Comparison of ENCODE assay signal across 12 mouse cellular contexts in the genomic region with DNA sequence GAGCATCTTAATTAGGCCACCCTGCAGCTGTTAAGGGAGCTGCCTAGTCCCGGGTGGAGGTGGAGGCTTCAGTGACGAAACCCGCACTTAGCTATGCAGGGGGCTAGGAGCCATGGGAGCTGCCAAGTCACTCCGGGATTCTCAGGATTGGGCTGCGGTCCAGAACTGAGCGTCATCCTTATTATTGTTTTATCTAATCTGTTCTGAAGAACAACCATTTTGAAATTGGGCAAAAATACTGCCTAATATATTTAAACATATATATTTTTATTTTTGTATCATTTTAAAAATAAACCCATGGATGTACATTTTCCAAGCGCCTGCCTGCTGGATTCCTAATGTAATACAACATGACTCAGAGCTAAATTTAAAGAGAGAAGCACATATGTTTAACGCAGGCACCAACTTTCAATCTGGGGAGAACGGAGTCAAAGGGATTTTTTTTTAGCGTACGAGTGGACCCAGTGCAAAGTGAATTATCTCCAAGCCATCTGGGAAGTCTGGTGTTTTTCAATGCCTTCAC. TPM values are rescaled to one million over a fixed set of nuclear protein-coding genes. Genes with fewer than 3 reads are reported as not detected.
DNase-seq lines count a peak whose midpoint lies in the region; ATAC-seq lines count a peak whose summit lies in the region.
"Had no signal": no experiment of that assay in that cellular context is flagged by ENCODE, and none has a peak within 500 bp of the region (broad histone marks: within the 10 kb centered on the region; RNA-seq: fewer than 3 reads in every experiment).

No protein-coding gene starts in this region.

- no peaks in the 10 kb centered on the region for H3K36me3 ChIP-seq in embryonic facial prominence, embryonic 14.5 days (ENCODE audit: control insufficient read depth, insufficient read depth, low read length)
- H3K36me3 ChIP-seq in embryonic facial prominence, embryonic 10.5 days (replicated peaks) = no peaks in the 10 kb centered on the region
- H3K36me3 ChIP-seq in neural tube, embryonic 15.5 days = no peaks in the 10 kb centered on the region

- H3K27me3 ChIP-seq in embryonic facial prominence, embryonic 14.5 days (replicated peaks; ENCODE audit: control insufficient read depth, insufficient read depth, low read length) = no peaks in the 10 kb centered on the region; the same call in 1 of the 2 replicates
- H3K27me3 ChIP-seq in embryonic facial prominence, embryonic 10.5 days (replicated peaks; ENCODE audit: low read depth, poor library complexity, severe bottlenecking) = no peaks in the 10 kb centered on the region
- H3K27me3 ChIP-seq in neural tube, embryonic 15.5 days (replicated peaks) = no peaks in the 10 kb centered on the region

- no peak overlapping the region for H3K4me2 ChIP-seq in embryonic facial prominence, embryonic 14.5 days (ENCODE audit: low read depth, low read length)
- H3K4me2 ChIP-seq in neural tube, embryonic 15.5 days = no peak overlapping the region
- H3K4me2 ChIP-seq: liver, embryonic 11.5 days had no signal

- no peaks in the 10 kb centered on the region for H3K4me1 ChIP-seq in embryonic facial prominence, embryonic 14.5 days (ENCODE audit: control insufficient read depth, insufficient read depth, low read length)
- no peaks in the 10 kb centered on the region for H3K4me1 ChIP-seq in embryonic facial prominence, embryonic 10.5 days
- H3K4me1 ChIP-seq in neural tube, embryonic 15.5 days = 0 out of 2 replicates have a peak, but pooled peaks cover 2% of the 10 kb centered on the region
- H3K4me1 ChIP-seq: megakaryocyte, embryonic 14.5 days had no signal

- peak; percentile 8 for DNase-seq in embryonic facial prominence, embryonic 14.5 days (ENCODE audit: low spot score)
- DNase-seq in embryonic facial prominence, embryonic 10.5 days (ENCODE audit: low spot score) = no peak
- peak; percentile 35 to 53 for DNase-seq in cerebellum, postnatal 25 days
- peak; percentile 65 for DNase-seq in layer of hippocampus, adult 9-11 months
- DNase-seq in retina, postnatal 1 day = peak; percentile 23
- DNase-seq in spleen, postnatal 14 days (ENCODE audit: low spot score in 2 of 2) = no peak
- DNase-seq in ovary, postnatal 14 days (ENCODE audit: low spot score) = no peak
- DNase-seq: heart, postnatal 10 days; kidney, adult 9 months had no signal

- peak; percentile 67; the same call in 1 of the 2 replicates for ATAC-seq in embryonic facial prominence, embryonic 14.5 days (ENCODE audit: low read depth)
- no peak for ATAC-seq in neural tube, embryonic 15.5 days (ENCODE audit: low FRiP score)

- WGBS in embryonic facial prominence, embryonic 14.5 days = 61% methylated on average over 11 of the region's 11 CpGs
- WGBS in embryonic facial prominence, embryonic 10.5 days = 77% methylated on average over 11 of the region's 11 CpGs
- WGBS in neural tube, embryonic 15.5 days = 50% methylated on average over 11 of the region's 11 CpGs

- H3K27ac ChIP-seq in embryonic facial prominence, embryonic 14.5 days (replicated peaks; ENCODE audit: low read depth, low read length) = no peak overlapping the region
- H3K27ac ChIP-seq in embryonic facial prominence, embryonic 10.5 days (replicated peaks) = no peak overlapping the region
- no peak overlapping the region for H3K27ac ChIP-seq in neural tube, embryonic 15.5 days (replicated peaks)

- no peak overlapping the region for H3K4me3 ChIP-seq in embryonic facial prominence, embryonic 14.5 days (ENCODE audit: low read depth, low read length)
- H3K4me3 ChIP-seq in embryonic facial prominence, embryonic 10.5 days = no peak overlapping the region
- no peak overlapping the region for H3K4me3 ChIP-seq in neural tube, embryonic 15.5 days (replicated peaks)
- H3K4me3 ChIP-seq: megakaryocyte, embryonic 14.5 days had no signal

- H3K9ac ChIP-seq in embryonic facial prominence, embryonic 14.5 days (ENCODE audit: low read depth, low read length) = no peak overlapping the region
- no peak overlapping the region for H3K9ac ChIP-seq in neural tube, embryonic 15.5 days (replicated peaks)

- H3K9me3 ChIP-seq in embryonic facial prominence, embryonic 14.5 days (ENCODE audit: control insufficient read depth, low read length) = no peaks in the 10 kb centered on the region
- no peaks in the 10 kb centered on the region for H3K9me3 ChIP-seq in embryonic facial prominence, embryonic 10.5 days
- no peaks in the 10 kb centered on the region for H3K9me3 ChIP-seq in neural tube, embryonic 15.5 days (replicated peaks)
- H3K9me3 ChIP-seq: megakaryocyte, embryonic 14.5 days had no signal

RNA-seq across cellular contexts. Expression of gene Med27, which starts 26.3 kb away (rescaled TPM):
- polyA plus RNA-seq in embryonic facial prominence, embryonic 14.5 days (2014; fragmentation: Nextera tagmentation; extraction: Ambion mirVana) = 50.1 and 50.9 TPM in 2 replicates
- polyA plus RNA-seq in embryonic facial prominence, embryonic 10.5 days (2016; fragmentation: Nextera tagmentation; extraction: Ambion mirVana) = 57.3 and 57.9 TPM in 2 replicates
- 63.4 and 67.6 TPM in 2 replicates for polyA plus RNA-seq in neural tube, embryonic 15.5 days (2015; fragmentation: Nextera tagmentation; extraction: Ambion mirVana)

Comparison
In these comparisons a context has a peak if more than half of its experiments do, and no peak if none do; other contexts are left out.
1. DNase-seq: peak in embryonic facial prominence, embryonic 14.5 days (single experiment), cerebellum, postnatal 25 days (2 of 2), layer of hippocampus, adult 9-11 months (single experiment) and retina, postnatal 1 day (single experiment); none in embryonic facial prominence, embryonic 10.5 days (single experiment), spleen, postnatal 14 days (0 of 2) and ovary, postnatal 14 days (single experiment).